Mouse (Mus musculus): ENCODE measurements around the gene Nhlrc4. TPM values are rescaled to one million over a fixed set of nuclear protein-coding genes. Genes with fewer than 3 reads are reported as not detected.

Nhlrc4 gene
- polyA plus RNA-seq (2012): 2.9 and 3.4 TPM in 2 replicates

- TF ChIP-seq TAL1 (IDR thresholded peaks at IDR 0.05; ENCODE audit: low read length) (peak; percentile 45), GATA1 (IDR thresholded peaks at IDR 0.05; ENCODE audit: low read length) (peak; percentile 57)
- Histone ChIP-seq H3K27me3 (ENCODE audit: control insufficient read depth) (peaks cover under 1% of the 10 kb centered on the region), H3K9me3 (ENCODE audit: control insufficient read depth, low read length) (no peaks in the 10 kb centered on the region), H3K36me3 (ENCODE audit: control insufficient read depth) (peaks cover 65% of the 10 kb centered on the region), H3K4me1 (ENCODE audit: control insufficient read depth) (peaks cover 72% of the 10 kb centered on the region), H3K4me3 (replicated peaks) (peak within 1 kb of the TSS; percentile 81)
These were observed at the start of gene Nhlrc4, which contains the start of gene Pigq for GRCm38 (mm10) chr17:25944366-25945163. Gene Nhlrc4, minus strand, starts transcription at chr17:25944961. Gene Pigq, minus strand, starts transcription at chr17:25944936.

GRCm38 (mm10) chr17:25993489-25993888 is 48.7 kb upstream of the Nhlrc4 start:
- peaks cover 14% of the 10 kb centered on the region for H3K36me3 ChIP-seq (ENCODE audit: control insufficient read depth)
- no peak overlapping the region for H3K4me3 ChIP-seq (replicated peaks)
- H3K27me3 ChIP-seq (ENCODE audit: control insufficient read depth): no peaks in the 10 kb centered on the region
- peaks cover 33% of the 10 kb centered on the region for H3K4me1 ChIP-seq (ENCODE audit: control insufficient read depth)
- TF ChIP-seq TAL1 (IDR thresholded peaks at IDR 0.05; ENCODE audit: low read length): no peak
- no peak for TF ChIP-seq GATA1 (IDR thresholded peaks at IDR 0.05; ENCODE audit: low read length)
- H3K9me3 ChIP-seq (ENCODE audit: control insufficient read depth, low read length): peaks cover 3% of the 10 kb centered on the region; the same call in 1 of the 2 replicates

GRCm38 (mm10) chr17:25992274-25992673 is 47.5 kb upstream of the Nhlrc4 start:
- H3K27me3 ChIP-seq (ENCODE audit: control insufficient read depth): no peaks in the 10 kb centered on the region; the same call in 1 of the 2 replicates
- peaks cover 14% of the 10 kb centered on the region for H3K36me3 ChIP-seq (ENCODE audit: control insufficient read depth)
- peaks cover 31% of the 10 kb centered on the region for H3K4me1 ChIP-seq (ENCODE audit: control insufficient read depth)
- no peak overlapping the region for H3K4me3 ChIP-seq (replicated peaks)
- peaks cover 3% of the 10 kb centered on the region; the same call in 1 of the 2 replicates for H3K9me3 ChIP-seq (ENCODE audit: control insufficient read depth, low read length)
- TF ChIP-seq GATA1 (IDR thresholded peaks at IDR 0.05; ENCODE audit: low read length): no peak
- no peak for TF ChIP-seq TAL1 (IDR thresholded peaks at IDR 0.05; ENCODE audit: low read length)

- TF ChIP-seq TAL1 (IDR thresholded peaks at IDR 0.05; ENCODE audit: low read length) (no peak), GATA1 (IDR thresholded peaks at IDR 0.05; ENCODE audit: low read length) (no peak)
- peaks cover 15% of the 10 kb centered on the region for H3K27me3 ChIP-seq (ENCODE audit: control insufficient read depth)
- peaks cover 14% of the 10 kb centered on the region for H3K36me3 ChIP-seq (ENCODE audit: control insufficient read depth)
- H3K4me1 ChIP-seq (ENCODE audit: control insufficient read depth): peaks cover 40% of the 10 kb centered on the region
- peaks cover 3% of the 10 kb centered on the region; the same call in 1 of the 2 replicates for H3K9me3 ChIP-seq (ENCODE audit: control insufficient read depth, low read length)
- no peak overlapping the region for H3K4me3 ChIP-seq (replicated peaks)
These were observed 45.6 kb upstream of the Nhlrc4 start for GRCm38 (mm10) chr17:25990331-25990730.

- H3K4me1 ChIP-seq (ENCODE audit: control insufficient read depth): peaks cover 62% of the 10 kb centered on the region
- H3K4me3 ChIP-seq (replicated peaks): peak within 1 kb of the TSS; percentile 84
- TF ChIP-seq TAL1 (IDR thresholded peaks at IDR 0.05; ENCODE audit: low read length) (no peak), GATA1 (IDR thresholded peaks at IDR 0.05; ENCODE audit: low read length) (no peak)
- H3K27me3 ChIP-seq (ENCODE audit: control insufficient read depth): peaks cover 15% of the 10 kb centered on the region
- peaks cover 30% of the 10 kb centered on the region for H3K36me3 ChIP-seq (ENCODE audit: control insufficient read depth)
- no peaks in the 10 kb centered on the region for H3K9me3 ChIP-seq (ENCODE audit: control insufficient read depth, low read length)
These were observed 40.8 kb upstream of the Nhlrc4 start, which contains the start of gene Capn15 for GRCm38 (mm10) chr17:25985306-25986294. Gene Capn15, minus strand, starts transcription at chr17:25985796.

- no peaks in the 10 kb centered on the region for H3K9me3 ChIP-seq (ENCODE audit: control insufficient read depth, low read length)
- peaks cover 38% of the 10 kb centered on the region for H3K36me3 ChIP-seq (ENCODE audit: control insufficient read depth)
- TF ChIP-seq GATA1 (IDR thresholded peaks at IDR 0.05; ENCODE audit: low read length) (no peak), TAL1 (IDR thresholded peaks at IDR 0.05; ENCODE audit: low read length) (no peak)
- peaks cover 15% of the 10 kb centered on the region for H3K27me3 ChIP-seq (ENCODE audit: control insufficient read depth)
- peak overlapping the region; percentile 84 for H3K4me3 ChIP-seq (replicated peaks)
- peaks cover 63% of the 10 kb centered on the region for H3K4me1 ChIP-seq (ENCODE audit: control insufficient read depth)
These were observed 40.0 kb upstream of the Nhlrc4 start for GRCm38 (mm10) chr17:25984556-25985305.

- Histone ChIP-seq H3K9me3 (ENCODE audit: control insufficient read depth, low read length) (no peaks in the 10 kb centered on the region), H3K4me3 (replicated peaks) (peak overlapping the region; percentile 84), H3K27me3 (ENCODE audit: control insufficient read depth) (peaks cover 15% of the 10 kb centered on the region), H3K36me3 (ENCODE audit: control insufficient read depth) (peaks cover 42% of the 10 kb centered on the region), H3K4me1 (ENCODE audit: control insufficient read depth) (peaks cover 68% of the 10 kb centered on the region)
- no peak for TF ChIP-seq TAL1 (IDR thresholded peaks at IDR 0.05; ENCODE audit: low read length)
- TF ChIP-seq GATA1 (IDR thresholded peaks at IDR 0.05; ENCODE audit: low read length): no peak
These were observed 39.3 kb upstream of the Nhlrc4 start for GRCm38 (mm10) chr17:25984066-25984465.

GRCm38 (mm10) chr17:25982913-25983312 is 38.2 kb upstream of the Nhlrc4 start:
- Histone ChIP-seq H3K4me1 (ENCODE audit: control insufficient read depth) (peaks cover 79% of the 10 kb centered on the region), H3K9me3 (ENCODE audit: control insufficient read depth, low read length) (no peaks in the 10 kb centered on the region), H3K36me3 (ENCODE audit: control insufficient read depth) (peaks cover 54% of the 10 kb centered on the region), H3K4me3 (replicated peaks) (no peak overlapping the region), H3K27me3 (ENCODE audit: control insufficient read depth) (peaks cover 15% of the 10 kb centered on the region)
- no peak for TF ChIP-seq TAL1 (IDR thresholded peaks at IDR 0.05; ENCODE audit: low read length)
- TF ChIP-seq GATA1 (IDR thresholded peaks at IDR 0.05; ENCODE audit: low read length): no peak
